Mouse (Mus musculus) heart, postnatal 0 days (tissue): ENCODE measurements at regions not wholly inside any gene's neighbourhood (a gene's known extent, or its start where the extent isn't known, plus 50 kb on each side); places are given as distances from the start of the nearest gene placed in this dataset.

ENCODE experiments used
- CTCF ChIP-seq: IDR thresholded peaks from 2 replicates; pipeline ENCODE4 v1.5.1; 2016; ENCODE audit warnings: antibody characterized with exemption, control low read depth, low read depth
- EP300 ChIP-seq: IDR thresholded peaks from 2 replicates; pipeline ENCODE4 v1.6.1; 2016; ENCODE audit warnings: antibody characterized with exemption, low read depth

DNA sequence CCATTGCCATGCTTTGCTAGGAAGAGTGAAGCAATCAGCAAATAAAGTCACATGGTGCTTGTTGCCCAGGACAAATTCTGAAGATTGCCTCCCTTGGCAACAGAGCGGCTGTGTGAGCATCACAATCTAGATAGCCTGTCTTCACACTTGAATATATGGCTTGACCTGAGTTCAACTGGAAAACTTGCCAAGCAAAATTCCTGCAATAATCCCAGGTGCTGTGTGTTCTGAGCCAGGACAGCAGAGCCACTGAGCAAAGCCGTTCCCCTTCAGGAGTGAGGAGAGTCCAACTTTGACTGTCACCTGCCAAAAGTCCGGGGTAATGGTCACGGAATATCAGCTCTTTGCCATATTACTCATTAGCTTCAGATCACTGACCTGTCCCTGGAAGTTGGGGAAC is 176.8 kb upstream of the Irx5 start:
- no peak for TF ChIP-seq CTCF
- no peak for TF ChIP-seq EP300
